Mouse (Mus musculus): ENCODE measurements at regions not wholly inside any gene's neighbourhood (a gene's known extent, or its start where the extent isn't known, plus 50 kb on each side); places are given as distances from the start of the nearest gene placed in this dataset.
A peak's percentile ranks its signal among the peaks of the same experiment; 100 is the strongest.

GRCm38 (mm10) chr1:13424524-13424923, 2010.6 kb downstream of the A830018L16Rik start:
- DNase-seq: no peak

GRCm38 (mm10) chr1:13425601-13426327, 2011.9 kb downstream of the A830018L16Rik start:
- DNase-seq: no peak

GRCm38 (mm10) chr1:13426328-13427067, 2012.6 kb downstream of the A830018L16Rik start:
- DNase-seq: peak; percentile 27 to 28

GRCm38 (mm10) chr1:13427068-13427434, 2013.1 kb downstream of the A830018L16Rik start:
- DNase-seq: no peak

- no peak for DNase-seq
Observed at GRCm38 (mm10) chr1:13427501-13428207, 2013.7 kb downstream of the A830018L16Rik start.

- DNase-seq: no peak
Observed at GRCm38 (mm10) chr1:13437747-13438394, 2024.0 kb downstream of the A830018L16Rik start.

- DNase-seq: no peak
Observed at GRCm38 (mm10) chr1:13442366-13442765, 2028.5 kb downstream of the A830018L16Rik start.

- no peak for DNase-seq
Observed at GRCm38 (mm10) chr1:13454534-13454933, 2040.6 kb downstream of the A830018L16Rik start.

- DNase-seq: no peak
Observed at GRCm38 (mm10) chr1:13455572-13455971, 2041.7 kb downstream of the A830018L16Rik start.

GRCm38 (mm10) chr1:13464311-13464710, 2050.4 kb downstream of the A830018L16Rik start:
- DNase-seq: no peak

GRCm38 (mm10) chr1:13467174-13467573, 2053.3 kb downstream of the A830018L16Rik start:
- DNase-seq: no peak

- DNase-seq: no peak
Observed at GRCm38 (mm10) chr1:13467886-13468630, 2054.2 kb downstream of the A830018L16Rik start.

GRCm38 (mm10) chr1:13494727-13495404, 2081.0 kb downstream of the A830018L16Rik start:
- no peak for DNase-seq

- no peak for DNase-seq
Observed at GRCm38 (mm10) chr1:13496386-13496785, 2082.5 kb downstream of the A830018L16Rik start.

GRCm38 (mm10) chr1:13500456-13500855, 2086.6 kb downstream of the A830018L16Rik start:
- peak; percentile 36 to 37 for DNase-seq

- no peak for DNase-seq
Observed at GRCm38 (mm10) chr1:13501938-13502337, 2088.0 kb downstream of the A830018L16Rik start.

- DNase-seq: no peak
Observed at GRCm38 (mm10) chr1:13513761-13514160, 2099.9 kb downstream of the A830018L16Rik start.

All from layer of hippocampus, postnatal 36 days (tissue).